Mouse (Mus musculus) cortical plate, adult 2 months (tissue): ENCODE data around the gene Krt75.

Experiments used
- CTCF ChIP-seq: fragments of 200-500 bp; IDR thresholded peaks from 2 replicates; pipeline ENCODE4 v1.5.1; 2011; ENCODE audit warnings: mild to moderate bottlenecking, control low read depth, low read length; ENCODE audit not compliant: insufficient read depth; ENCODE audit errors: extremely low read depth
- POLR2A ChIP-seq: fragments of 200-500 bp; IDR thresholded peaks from 2 replicates; pipeline ENCODE4 v1.6.1; 2011; ENCODE audit warnings: mild to moderate bottlenecking, low read length, control low read depth; ENCODE audit not compliant: insufficient read depth; ENCODE audit errors: extremely low read depth

DNA sequence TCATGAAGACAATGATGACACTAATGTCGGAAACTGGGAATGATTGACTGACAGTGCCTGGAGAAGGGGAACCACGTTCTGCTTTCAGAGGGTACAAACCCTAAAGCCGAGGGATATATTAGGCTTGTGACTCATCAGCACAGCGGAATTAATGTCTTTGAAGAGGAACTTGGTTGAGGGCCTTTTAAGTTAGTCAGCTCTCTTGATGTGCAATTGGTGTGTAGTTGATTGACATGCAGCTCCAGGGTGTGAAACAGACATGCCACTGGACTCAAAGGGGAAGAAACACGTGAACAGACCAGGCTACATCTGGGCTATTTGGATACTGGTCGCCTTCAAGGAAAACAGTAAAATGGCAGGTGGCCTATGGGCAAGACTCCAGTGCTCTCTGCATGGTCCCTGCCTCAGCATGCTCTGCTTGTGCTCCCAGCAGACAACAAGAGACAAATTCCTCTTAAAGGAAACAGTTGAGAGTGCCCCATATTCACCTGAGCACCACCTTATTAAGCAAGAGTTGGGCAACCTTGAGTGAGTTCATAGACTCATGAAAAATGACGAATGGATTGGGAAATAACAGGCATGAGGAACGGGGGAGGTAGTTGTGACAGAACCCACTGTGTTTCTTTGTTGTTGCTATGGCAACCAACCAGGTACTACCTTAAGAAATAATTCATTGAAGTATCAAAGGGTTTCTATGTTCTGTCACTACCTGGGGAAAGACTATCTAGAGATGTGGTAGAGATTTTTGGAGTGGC, 9.7 kb upstream of the Krt75 start:
- no peak for TF ChIP-seq CTCF
- TF ChIP-seq POLR2A, result no peak
